Mouse (Mus musculus): Measurements from ENCODE around the gene Gstcd.

DNA sequence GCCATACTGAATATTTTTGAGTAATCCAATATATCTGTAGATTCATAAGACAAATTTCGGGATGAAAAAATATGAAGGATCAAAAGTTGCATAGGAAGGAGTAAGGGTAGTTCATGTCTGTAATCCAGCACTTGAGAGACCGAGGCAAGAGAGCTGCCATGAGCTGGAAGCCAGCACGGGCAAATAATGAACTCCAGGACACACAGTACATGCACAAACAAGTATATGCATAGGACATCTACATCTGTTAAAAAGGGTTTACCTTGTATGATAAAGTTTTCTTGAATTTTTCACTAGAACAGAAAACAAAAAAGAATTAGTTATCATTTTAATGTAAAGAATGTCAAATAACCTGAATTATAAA is 95.9 kb downstream of the Gstcd start:
- no peak for TF ChIP-seq TAL1 (IDR thresholded peaks at IDR 0.05; ENCODE audit: low read length)
- TF ChIP-seq GATA1 (IDR thresholded peaks at IDR 0.05; ENCODE audit: low read length) = no peak

Data from erythroblast, embryonic 14.5 days (primary cell).